Mouse (Mus musculus) left cerebral cortex, postnatal 14 days (tissue): ENCODE results near the gene Ntn3. TPM values are rescaled to one million over a fixed set of nuclear protein-coding genes. Genes with fewer than 3 reads are reported as not detected.

Experiments
- DNase-seq, 2 experiments: peaks; one replicate each; pipeline ENCODE4 v3.0.0; 2021 to 2022; ENCODE audit warnings: low spot score in 2 of 2, mixed read lengths in 1 of 2
- intact Hi-C: fragments of 180-260 bp; cut with DNase I; formaldehyde crosslinking; loops from one replicate; pipeline ENCODE4 v1.15.1; 2025
- long read RNA-seq, 2 experiments: library from polyadenylated mRNA; stranded (forward); transcript quantifications; one replicate each; pipeline ENCODE4 v2.0.0; 2021
- total RNA-seq, 2 experiments: library from RNA; stranded (reverse); gene quantifications; 2 replicates each; pipeline ENCODE4 v1.2.3; 2021

The Ntn3 gene
- 10 to 100 TPM; 11.0 to 12.6 TPM for total RNA-seq
- long read RNA-seq, experiment 1, full-length matches to known transcripts: 9 of 12 reads
- long read RNA-seq, experiment 1, partial matches to known transcripts: 0 of 12 reads
- long read RNA-seq, experiment 1, other reads (novel, unspliced or antisense): 3 of 12 reads
- long read RNA-seq, experiment 2, full-length matches to known transcripts: 10 of 14 reads
- long read RNA-seq, experiment 2, partial matches to known transcripts: 3 of 14 reads
- long read RNA-seq, experiment 2, other reads (novel, unspliced or antisense): 1 of 14 reads

DNA sequence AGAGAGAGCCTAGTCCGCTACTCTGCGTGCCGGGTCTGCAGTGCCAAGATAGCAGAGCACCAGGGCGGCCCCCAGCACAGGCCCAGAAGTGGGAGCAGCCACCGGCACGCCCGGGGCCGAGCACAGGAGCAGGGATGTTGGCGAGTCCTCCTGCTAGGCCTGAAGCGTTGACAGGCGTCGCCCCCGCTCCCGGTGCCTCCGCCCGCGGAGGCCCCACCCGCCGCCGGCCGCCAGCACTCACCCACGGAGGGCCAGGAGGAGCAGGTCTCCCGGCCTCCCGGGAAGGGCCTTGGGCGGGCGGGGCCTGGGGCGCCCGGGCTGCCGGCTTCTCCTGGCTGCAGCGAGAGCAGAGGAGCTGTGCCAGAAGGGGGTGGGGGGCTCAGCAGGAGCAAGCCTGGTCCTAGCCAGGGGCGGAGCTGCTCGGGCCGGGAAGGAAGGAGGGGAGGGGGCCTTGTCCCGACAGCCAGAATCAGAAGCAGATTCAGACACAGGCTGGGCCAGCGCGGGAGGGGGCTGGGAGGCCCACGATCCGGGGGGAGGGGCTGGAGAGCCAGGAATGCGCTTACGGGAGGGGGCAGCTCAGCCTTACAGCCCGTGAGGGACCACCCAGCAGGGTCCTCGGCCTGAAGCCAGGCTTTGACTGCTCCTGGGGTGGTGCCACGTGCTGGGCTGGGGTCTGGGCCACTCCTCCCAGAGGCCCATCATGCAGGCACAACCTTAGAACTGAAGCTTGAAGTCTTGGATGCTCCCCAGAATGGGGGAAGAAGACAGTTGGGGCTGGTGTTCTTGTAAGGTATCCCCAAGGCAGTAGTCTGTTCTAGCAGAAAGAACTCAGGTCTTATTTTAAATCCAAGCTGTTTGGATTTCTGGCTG is at the start of gene Ntn3:
Gene Ntn3 (minus strand): TSS at position 489 of the 873 bp plus-strand sequence.
- intact Hi-C loops: loop anchor here (5.0 kb wide), 1 partner anchor 42 kb away; the partner anchor contains the start of gene Atp6v0c
- DNase-seq: peak; percentile 43 to 53

DNA sequence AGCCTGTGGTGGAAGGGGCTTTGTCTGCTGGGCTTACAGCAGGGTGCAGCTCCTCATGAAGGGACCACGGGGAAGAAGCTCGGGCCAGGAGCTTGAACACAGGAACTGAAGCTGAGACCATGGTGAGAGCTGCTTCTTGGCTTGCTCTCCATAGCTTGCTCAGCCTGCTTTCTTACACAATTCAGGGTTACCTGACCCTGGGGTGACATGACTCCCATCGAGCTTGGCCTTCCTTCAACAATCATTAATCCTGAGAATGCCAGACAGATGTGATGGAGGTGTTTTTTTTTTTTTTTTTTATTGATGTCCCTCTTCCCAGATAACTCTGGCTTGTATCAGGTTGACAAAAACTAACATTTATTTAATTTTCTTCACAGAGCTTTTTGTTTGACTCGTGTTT is 49.6 kb upstream of the Ntn3 start:
- DNase-seq: no peak
- intact Hi-C loops: no loop called here

DNA sequence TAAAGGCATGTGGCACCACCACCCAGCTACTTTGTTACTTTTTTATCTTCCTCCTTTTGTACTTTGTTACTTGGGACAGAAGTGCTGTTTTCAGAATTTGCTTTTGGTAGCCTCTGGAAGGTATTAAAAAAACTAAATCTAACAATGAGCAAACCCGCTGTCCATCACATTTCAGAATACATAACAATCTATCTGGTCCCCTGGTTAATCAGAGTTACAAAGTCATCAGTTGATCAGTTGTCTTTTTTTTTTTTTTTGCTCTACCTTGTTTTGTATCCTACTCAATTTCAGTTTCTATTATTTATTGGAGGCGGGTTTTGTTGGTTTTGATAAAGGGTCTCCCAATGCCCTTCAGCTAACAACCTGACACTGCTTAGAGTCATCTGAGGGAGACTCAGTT is 43.0 kb upstream of the Ntn3 start:
- DNase-seq: no peak
- intact Hi-C loops: no loop called here

DNA sequence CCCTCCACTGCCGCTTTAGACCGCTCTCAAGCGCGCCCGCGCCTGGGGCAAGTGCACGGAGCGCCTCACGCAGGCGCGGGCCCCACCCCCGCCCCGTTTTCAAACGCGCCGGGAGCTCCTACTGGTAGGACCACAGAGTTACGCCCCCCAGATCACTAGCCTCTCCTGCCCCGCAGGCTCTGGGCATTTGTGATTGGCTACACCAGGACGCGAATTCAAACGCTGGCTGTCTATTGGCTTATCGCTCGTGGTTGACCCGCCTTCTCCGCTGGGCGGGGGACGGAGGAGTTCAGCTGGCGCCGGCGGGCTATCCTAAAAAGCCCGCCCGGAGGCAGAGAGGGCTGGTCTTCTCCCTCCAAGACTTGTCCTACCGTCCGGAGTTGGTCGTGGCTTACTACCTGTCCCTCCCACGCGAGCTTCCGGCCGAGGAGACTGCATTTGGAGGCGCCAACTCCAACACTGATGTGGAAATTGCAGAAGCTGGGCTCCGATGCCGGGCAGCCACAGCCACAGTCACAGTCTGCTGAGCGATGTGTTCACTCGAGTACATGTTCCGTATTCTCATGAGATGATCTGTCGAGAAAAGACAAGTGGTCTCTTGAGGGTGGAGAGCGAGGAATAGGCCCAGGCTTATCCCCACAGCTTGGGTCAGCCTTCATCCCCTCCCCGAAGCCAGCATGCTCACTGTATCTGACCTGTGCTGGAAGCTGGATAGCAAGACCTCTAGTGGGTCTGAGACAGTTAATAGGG is 42.2 kb upstream of the Ntn3 start, which contains the start of gene Ccnf:
Gene Ccnf (minus strand): TSS at position 165 of the 750 bp plus-strand sequence.
- intact Hi-C loops: no loop called here
- DNase-seq: peak; percentile 97 to 98

DNA sequence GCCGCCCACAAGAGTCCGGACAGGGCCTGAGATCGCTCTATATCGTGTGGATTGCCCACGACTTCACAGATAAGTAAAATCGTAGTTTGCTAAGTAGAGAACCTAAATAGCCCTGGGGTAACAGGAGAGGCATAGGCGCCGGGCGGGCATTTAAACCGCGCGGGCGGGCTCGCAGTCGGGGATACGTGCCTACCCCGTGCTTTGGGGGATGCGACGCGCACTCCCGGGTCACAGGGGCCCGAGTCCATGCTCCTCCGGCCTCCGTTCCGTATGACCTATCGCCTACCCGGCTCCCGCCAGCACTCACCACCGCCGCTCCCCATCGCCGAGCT is 41.6 kb upstream of the Ntn3 start:
- no peak for DNase-seq
- intact Hi-C loops: no loop called here

DNA sequence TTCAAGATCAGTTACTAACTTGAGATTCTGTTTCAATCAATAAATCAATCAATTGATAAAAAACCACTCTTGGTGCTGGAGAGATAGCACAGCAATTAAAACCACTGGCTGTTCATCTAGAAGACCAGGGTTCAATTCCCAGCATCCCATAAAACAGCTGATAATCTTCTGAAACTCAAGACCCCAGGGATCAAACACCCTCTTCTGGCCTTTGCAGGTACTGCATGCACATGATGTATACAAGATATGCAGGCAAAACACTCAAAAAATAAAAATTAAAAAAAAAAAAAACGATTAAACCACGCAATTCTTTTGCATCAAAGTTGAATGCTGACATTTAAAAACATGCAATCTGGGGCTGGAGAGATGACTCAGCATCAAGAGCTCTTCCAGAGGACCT is 39.3 kb upstream of the Ntn3 start:
- no peak for DNase-seq
- intact Hi-C loops: no loop called here

DNA sequence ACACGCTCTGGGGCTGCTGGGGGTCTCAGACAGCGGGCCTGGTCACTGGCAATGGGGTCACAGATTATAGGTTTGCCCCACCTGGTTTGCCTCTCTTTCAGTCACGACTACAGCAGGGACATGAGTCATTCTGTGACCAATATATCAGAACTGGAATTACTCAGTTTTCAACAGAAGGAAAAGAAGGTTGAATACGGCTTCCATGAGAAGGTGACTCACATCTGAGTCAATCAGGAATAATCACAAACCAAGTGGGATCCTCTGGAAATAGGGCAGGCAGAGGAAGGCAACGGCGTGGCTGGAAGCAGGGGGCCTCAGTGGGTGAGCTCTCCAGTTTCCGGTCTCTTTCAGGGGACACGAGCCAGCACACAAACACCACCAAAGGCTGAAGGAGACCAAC is 34.7 kb upstream of the Ntn3 start:
- intact Hi-C loops: no loop called here
- no peak for DNase-seq

DNA sequence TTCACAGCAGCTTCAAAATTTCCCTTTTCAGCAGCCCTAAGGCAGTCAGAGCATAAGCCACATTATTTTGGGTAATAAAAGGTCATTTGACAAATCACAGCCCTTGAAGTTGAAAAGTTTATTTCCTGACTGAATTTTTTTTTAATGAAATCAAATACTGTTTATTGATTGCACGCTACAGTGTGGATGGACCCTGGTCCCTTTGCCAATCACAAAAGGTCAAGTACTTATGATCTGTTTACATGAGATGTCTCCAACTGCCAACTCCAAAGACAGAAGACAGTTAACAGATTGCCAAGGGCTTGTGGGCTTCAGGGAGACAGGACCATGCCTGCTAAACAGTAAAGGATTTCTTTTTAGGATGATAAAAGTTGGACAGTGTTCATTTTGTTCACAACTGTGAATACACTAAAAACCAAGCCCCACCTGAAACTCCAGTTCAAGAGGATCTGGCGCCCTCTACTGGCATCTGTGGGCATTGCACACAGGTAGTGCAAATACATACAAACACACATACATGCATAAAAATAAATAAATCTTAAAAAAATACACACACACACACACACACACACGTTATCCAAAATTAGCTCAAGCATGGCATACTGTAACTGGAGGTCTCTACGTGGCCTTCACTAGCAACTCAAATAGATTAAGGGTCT is 34.1 kb upstream of the Ntn3 start:
- intact Hi-C loops: no loop called here
- DNase-seq: peak; percentile 39 to 62

DNA sequence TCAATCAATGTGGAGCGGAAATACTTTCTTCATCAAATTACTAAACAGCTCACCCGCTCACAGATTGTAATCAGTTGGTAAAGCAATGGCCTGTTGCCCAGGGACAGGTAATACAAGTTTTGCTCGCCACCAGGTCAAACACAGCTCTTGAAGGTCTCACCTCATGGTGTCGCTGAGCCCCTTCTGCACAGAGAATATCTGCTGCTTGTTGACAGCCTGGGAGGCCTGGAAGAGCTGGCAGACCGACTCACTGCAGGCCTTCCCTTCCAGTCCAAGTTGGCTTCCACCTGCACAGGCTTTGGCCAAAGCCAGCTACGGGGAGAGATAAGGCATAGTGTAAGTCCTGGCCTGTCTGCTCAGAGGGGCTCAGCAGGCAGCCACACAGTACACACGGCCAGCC is 27.6 kb upstream of the Ntn3 start:
- intact Hi-C loops: no loop called here
- no peak for DNase-seq

DNA sequence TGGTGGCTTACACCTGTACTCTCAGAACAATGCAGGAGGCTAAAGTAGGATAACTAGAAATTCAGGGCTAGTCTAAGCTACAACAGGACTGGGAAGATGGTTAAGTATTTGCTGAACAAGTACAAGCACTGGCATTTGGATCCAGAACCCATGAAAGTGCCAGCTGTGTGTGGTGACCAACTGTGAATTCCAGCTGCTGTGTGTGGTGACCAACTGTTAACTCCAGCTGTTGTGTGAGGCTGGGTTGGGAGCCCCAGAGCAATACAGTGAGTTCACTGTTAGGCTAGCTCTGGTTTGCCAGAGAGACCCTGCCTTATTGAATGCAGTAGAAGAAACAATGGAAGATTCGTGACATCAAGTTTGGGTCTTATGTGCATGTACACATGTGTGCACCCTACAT is 27.1 kb upstream of the Ntn3 start:
- DNase-seq: no peak
- intact Hi-C loops: no loop called here

DNA sequence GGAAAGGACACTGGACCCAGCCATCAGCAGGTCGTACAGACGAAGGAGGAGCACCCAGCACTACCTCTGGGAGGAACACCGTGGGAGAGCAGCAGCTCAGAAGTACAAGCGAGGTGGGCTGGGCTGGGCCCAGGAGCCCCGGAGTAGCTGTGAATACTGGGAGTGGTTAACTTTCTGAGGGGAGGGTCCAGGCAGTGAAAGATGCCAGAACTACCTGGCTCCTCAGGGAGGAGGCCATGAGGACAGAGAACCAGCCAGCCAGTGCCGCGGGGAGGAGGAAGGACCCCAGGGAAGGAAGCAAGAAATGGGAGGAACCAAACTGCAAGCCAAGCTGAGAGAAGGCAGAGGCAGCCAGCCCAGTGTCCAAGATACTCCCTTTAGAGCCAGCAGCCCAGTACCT is 18.6 kb upstream of the Ntn3 start:
- DNase-seq: no peak

DNA sequence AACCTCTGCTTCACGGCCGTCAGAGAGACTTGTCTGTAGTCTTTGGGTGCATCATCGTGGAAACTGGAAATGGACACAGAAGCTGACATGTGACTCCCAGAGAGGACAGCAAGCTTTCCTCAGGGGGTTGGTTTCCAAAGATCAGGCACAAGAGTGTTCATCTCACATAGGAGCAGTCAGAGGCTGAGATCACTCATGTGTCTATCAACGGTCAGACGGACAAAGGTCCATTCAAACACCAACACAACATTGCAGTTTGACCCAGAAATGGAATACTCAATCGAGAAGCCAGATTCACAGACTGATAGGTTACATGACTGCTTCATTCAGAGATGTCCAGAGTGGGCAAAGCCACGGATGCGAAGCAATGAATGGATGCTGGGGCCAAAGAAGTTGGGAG is 17.4 kb upstream of the Ntn3 start:
- intact Hi-C loops: no loop called here
- no peak for DNase-seq

More for the DNA sequence above, 18.6 kb upstream of the Ntn3 start:
- intact Hi-C loops: no loop called here

DNA sequence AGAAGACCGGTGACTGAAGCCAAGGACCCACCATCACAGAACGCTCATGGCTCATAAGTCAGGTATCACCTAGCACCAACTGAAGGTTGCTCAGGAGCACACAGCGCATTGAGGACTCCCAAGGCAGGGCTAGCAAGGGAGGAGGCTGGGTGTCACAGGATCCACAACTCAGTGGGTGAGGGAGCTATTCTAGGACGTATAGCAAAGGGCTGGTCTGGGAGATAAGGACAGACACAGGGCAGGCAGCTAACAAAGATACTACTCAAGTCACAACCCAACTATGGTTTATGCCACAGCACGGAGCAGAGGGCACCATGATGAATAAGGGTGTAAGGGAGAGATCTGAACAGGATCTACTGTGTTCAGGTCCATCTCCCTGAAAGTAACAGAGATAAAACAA is 16.5 kb upstream of the Ntn3 start:
- intact Hi-C loops: no loop called here
- no peak for DNase-seq

DNA sequence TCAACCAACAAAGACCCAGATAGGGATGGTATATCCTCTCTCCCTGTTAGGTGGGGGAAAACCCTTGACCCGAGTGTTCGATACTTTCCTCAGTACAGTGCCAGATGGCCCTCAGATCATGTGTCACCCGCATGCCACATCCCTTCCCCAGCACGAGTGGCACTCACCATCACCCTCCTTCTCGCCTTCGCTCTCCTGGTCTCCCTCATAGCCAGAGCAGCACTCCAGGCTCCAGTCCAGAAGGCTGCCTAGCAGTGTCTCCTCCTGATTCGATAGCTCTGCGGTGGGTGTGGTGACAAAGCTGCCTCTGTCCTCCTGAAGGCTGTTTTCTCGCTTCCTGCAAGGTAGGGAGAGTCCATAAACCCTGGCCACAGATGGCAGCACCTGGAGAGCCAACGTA is 15.4 kb upstream of the Ntn3 start:
- no peak for DNase-seq
- intact Hi-C loops: loop anchor here (5.0 kb wide), 1 partner anchor 128 kb away; the partner anchor contains the start of genes Abca17 and Abca3

DNA sequence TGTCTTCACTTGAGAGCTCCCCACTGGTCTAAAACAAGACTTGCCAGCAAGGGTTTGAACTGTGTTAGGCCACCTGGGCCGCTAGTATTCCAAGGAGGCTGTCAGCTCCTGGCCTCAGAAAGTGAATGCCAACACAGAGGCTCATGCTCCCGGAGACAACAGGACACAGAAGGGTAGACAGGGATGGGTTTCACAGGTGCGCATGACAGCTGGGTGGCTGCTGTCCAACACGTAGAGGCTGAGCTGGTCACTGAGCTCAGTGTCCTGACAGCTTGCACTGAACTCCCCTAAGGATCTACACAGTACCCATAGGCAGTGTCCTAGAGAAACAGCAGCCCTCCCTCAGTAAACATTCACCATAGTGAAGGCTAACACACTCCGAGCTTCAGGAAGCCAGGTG is 14.2 kb upstream of the Ntn3 start:
- DNase-seq: no peak
- intact Hi-C loops: loop anchor here (5.0 kb wide), 1 partner anchor 129 kb away; the partner anchor contains the start of genes Abca17 and Abca3

DNA sequence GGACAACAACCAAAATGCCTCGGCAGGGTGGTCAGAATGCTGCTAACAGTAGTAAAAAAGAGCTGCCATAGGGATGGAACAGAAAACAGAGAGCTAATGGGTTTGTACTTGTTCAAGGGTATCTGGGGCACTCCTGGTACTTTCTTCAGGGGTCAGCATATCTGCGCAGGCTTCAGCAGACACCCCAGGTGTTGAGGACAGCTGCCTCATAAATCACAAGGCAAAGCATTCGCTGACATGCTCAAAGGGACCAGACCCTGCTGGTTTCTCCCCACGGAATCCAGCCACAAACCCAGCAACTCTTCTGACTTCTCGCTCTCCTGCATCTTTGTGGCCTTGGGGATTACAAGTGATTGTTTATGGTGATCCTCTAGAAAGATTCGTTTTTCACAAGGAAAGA is 13.3 kb upstream of the Ntn3 start:
- intact Hi-C loops: loop anchor here (5.0 kb wide), 1 partner anchor 130 kb away; the partner anchor contains the start of genes Abca17 and Abca3
- DNase-seq: no peak

DNA sequence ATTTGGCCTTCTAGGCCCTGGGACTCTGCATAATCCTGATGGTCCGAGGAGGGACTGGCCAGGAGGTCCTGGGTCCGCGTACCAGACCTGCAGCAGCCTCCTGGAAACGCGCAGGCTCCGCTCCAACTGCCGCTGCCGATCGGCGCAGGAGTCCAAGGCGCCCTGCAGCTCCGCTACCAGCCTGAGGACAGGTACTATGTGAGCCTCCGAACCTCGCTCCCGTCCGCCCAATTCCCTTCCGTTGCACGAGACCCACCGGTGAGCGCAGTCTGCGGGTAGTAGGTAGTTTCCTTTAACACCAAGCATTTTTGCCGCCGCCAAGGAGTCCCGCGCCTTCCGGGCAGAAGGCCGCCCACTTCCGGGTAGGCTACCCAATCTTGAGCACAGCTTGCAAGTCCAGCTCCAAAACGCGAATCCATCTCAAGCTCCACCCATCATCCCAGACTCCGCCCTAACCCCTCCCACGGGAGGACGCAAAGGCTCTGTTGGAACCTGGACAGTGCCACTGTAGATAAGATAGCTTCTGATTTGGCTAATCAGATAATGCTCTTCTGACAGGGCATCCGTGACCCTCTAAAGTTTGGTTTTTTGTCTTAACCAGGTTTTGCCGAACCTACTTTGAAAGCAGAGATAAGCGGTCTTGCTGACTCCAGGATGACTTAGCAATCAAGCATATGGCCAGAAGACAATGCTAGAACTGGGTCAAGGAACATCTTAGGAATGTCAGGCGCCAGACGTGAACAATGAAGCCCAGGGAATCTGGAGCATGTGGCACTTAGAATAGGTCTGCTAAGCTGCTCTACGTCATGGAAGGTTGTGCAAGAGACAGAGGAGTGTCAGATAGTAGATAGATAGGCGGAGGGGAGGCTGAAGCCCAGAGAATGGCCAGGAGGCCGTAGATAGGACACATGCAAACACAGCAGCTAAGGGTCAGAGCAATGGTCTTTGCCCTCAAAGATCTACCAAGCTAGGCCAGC is 11.4 kb upstream of the Ntn3 start, which contains the start of gene Tedc2:
Gene Tedc2 (minus strand): TSS at position 417 of the 977 bp plus-strand sequence.
- peak; percentile 92 to 94 for DNase-seq
- intact Hi-C loops: loop anchor here (5.0 kb wide), 1 partner anchor 132 kb away; the partner anchor contains the start of genes Abca17 and Abca3

DNA sequence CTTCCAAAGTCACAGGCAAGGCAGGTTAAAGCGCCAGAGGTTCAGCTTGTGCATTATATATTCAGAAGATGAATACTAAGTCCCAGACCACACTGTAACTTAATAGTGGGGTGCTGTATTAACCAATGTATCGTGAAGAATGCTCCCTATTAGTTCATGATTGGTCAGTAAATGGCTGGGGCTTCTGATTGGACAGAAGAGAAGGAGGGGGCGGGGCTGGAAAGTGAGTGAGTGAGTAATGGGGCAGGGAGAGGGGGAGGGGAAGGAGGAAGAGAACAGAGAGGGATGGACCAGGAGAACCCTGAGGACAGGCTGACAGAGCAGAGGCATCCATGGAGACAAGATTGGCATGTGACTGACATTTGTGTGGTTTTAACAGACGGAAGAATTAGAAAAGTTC is 7.5 kb upstream of the Ntn3 start:
- DNase-seq: no peak
- intact Hi-C loops: no loop called here
